Mouse (Mus musculus) central nervous system, embryonic 11.5 days (tissue): Measurements from ENCODE around the gene Gsdma3. TPM values are rescaled to one million over a fixed set of nuclear protein-coding genes. Genes with fewer than 3 reads are reported as not detected.

ENCODE experiments used
- polyA plus RNA-seq: library from polyadenylated mRNA; depleted of rRNA; stranded (reverse); fragments of >200 nt; gene quantifications from 2 replicates; pipeline ENCODE4 v1.2.3, GENCODE M21; 2012; rRNA removed

Gsdma3 gene
- polyA plus RNA-seq = not detected in 2 replicates

GRCm38 (mm10) chr11:98625611-98626410, at the start of gene Gsdma3, which contains the start of gene Gm12355:
TSS of gene Gsdma3 (plus strand) at chr11:98626360.
TSS of gene Gm12355 (minus strand) at chr11:98625661.

DNA sequence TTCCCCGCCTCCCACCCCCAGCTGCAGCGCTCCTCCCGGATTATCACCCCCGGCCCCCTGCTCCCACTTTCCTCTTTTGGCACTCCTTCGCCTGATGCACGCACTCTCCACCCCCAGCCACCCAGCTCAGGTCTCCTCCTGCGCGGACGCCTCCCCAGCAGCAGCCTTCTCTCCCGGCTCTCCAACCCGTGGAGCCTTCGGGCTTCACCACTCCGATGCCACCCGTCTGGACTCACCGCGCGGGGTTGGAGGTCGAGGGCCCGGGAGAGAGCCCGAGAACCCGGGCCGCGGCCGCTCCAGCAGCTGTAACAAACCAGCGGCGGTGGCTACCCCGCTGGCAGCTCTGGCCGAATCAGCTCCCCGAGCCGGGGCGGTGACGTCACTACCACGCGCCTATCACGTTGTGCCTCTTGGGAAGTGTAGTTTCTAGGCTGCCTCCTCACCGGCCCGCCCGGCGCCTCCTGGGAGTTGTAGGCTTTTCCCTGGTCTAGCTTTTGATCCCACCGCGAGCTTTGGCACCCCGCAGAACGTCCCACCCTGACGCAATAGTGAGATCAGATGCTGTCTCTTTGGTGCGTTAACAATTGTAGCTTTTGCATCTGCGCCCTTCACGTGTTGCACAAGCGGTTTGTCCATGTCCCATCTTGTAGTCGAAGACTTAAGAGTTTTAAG, 39.1 kb upstream of the Gsdma3 start, which contains the start of gene Ormdl3:
Gene Ormdl3, minus strand, starts transcription at position 477 of the 672 bp plus-strand sequence.

DNA sequence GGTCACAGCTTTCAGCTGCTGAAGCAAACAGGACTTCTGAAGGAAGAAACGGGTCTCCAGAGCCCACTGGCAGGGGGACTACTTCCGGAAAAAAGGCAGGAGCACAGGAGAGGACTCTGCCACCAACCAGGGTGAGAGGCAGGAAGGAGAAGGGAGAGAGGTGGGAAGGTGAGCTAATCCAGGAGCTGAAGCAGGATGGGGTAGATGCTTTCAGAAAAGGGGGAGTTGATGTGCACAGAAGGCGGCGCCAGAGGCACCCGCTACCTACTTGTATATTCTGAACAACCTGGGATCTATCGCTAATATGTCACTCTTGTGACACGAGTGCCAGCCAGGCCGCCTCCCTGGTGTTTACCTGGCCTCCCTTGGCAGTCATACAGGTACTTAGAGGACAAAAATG, 28.2 kb upstream of the Gsdma3 start, which contains the start of gene Lrrc3c:
Gene Lrrc3c, plus strand, starts transcription at position 301 of the 400 bp plus-strand sequence.

DNA sequence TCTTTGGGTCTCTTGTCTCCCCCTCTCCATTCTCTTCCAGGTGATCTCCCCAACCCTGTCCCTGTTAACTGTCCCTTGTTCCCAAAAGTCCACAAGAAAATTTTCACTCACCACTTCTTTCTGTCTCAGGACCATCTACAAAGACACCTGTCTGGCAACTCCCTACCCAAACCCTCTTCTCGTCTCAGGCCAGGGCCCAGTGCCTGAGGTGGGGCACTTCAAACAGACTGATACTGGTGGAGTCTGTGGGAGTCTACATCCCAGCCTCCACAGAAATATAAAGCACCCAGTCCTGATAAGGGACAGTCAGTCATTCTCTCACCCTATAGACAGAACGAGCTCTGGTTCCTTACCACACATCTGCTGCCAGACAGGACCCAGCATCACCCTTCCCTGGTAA, 20.3 kb downstream of the Gsdma3 start, which contains the start of gene Gsdma2:
Gene Gsdma2, plus strand, starts transcription at position 301 of the 400 bp plus-strand sequence.

DNA sequence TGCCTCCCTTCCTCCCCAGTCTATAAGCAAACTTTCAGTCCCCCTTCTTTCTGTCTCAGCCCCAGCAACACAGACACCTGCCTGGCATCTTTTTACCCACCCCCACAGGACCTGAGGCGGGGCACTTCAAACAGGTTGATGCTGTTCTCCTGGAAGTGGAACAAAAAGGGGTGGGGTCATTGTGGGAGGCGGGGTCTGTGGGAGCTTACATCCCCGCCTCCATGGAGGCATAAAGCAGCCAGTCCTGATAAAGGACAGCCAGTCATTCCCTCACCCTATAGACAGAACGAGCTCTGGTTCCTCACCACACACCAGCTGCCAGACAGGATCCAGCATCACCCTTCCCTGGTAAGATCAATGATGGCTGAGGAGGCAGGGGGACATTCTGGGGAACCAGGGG, 37.9 kb downstream of the Gsdma3 start, which contains the start of gene Gsdma:
Gene Gsdma, plus strand, starts transcription at position 261 of the 400 bp plus-strand sequence.

GRCm38 (mm10) chr11:98681786-98682745, 55.9 kb downstream of the Gsdma3 start, which contains the start of gene Psmd3:
TSS of gene Psmd3 (plus strand) at chr11:98682554.

Other genes starting within 250 kb of the Gsdma3 start
- gene Tcap, start 242.5 kb upstream of the Gsdma3 start, polyA plus RNA-seq = 3.3 and 4.0 TPM in 2 replicates
- gene Pnmt, start 239.9 kb upstream of the Gsdma3 start, polyA plus RNA-seq = 0.14 and 1.4 TPM in 2 replicates
- gene Pgap3, start 225.9 kb upstream of the Gsdma3 start, polyA plus RNA-seq = 6.9 and 11.2 TPM in 2 replicates
- 12.3 and 20.9 TPM in 2 replicates for gene Erbb2, start 213.9 kb upstream of the Gsdma3 start, polyA plus RNA-seq
- 73.6 and 108 TPM in 2 replicates for gene Mien1, start 187.4 kb upstream of the Gsdma3 start, polyA plus RNA-seq
- 3.2 and 3.3 TPM in 2 replicates for gene Grb7, start 180.0 kb upstream of the Gsdma3 start, polyA plus RNA-seq
- 0.04 and 0.09 TPM in 2 replicates for gene Ikzf3, start 80.3 kb upstream of the Gsdma3 start, polyA plus RNA-seq
- 0.09 and 0.44 TPM in 2 replicates for gene Zpbp2, start 75.3 kb upstream of the Gsdma3 start, polyA plus RNA-seq
- gene Ormdl3, start 39.0 kb upstream of the Gsdma3 start, polyA plus RNA-seq = 51.7 and 70.0 TPM in 2 replicates
- not detected in 2 replicates for gene Lrrc3c, start 28.1 kb upstream of the Gsdma3 start, polyA plus RNA-seq
- gene Gm12355, start 699 bp upstream of the Gsdma3 start, polyA plus RNA-seq = 0.62 and 2.6 TPM in 2 replicates
- gene Gsdma2, start 20.4 kb downstream of the Gsdma3 start, polyA plus RNA-seq = 0.11 TPM in 1 of 2 replicates, not detected in the other
- 0.02 TPM in 1 of 2 replicates, not detected in the other for gene Gsdma, start 38.0 kb downstream of the Gsdma3 start, polyA plus RNA-seq
- 165 and 173 TPM in 2 replicates for gene Psmd3, start 56.2 kb downstream of the Gsdma3 start, polyA plus RNA-seq
- gene Csf3, start 74.9 kb downstream of the Gsdma3 start, polyA plus RNA-seq = not detected in 2 replicates
- 71.0 and 91.8 TPM in 2 replicates for gene Med24, start 103.1 kb downstream of the Gsdma3 start, polyA plus RNA-seq
- gene Thra, start 114.3 kb downstream of the Gsdma3 start, polyA plus RNA-seq = 104 and 116 TPM in 2 replicates
- gene Nr1d1, start 149.0 kb downstream of the Gsdma3 start, polyA plus RNA-seq = 0.91 and 1.3 TPM in 2 replicates
- gene Msl1, start 169.2 kb downstream of the Gsdma3 start, polyA plus RNA-seq = 104 and 142 TPM in 2 replicates
- 60.4 and 105 TPM in 2 replicates for gene Casc3, start 178.5 kb downstream of the Gsdma3 start, polyA plus RNA-seq
- 6.0 and 9.7 TPM in 2 replicates for gene Rapgefl1, start 210.4 kb downstream of the Gsdma3 start, polyA plus RNA-seq
- 10.0 and 11.9 TPM in 2 replicates for gene Wipf2, start 237.3 kb downstream of the Gsdma3 start, polyA plus RNA-seq